Mouse (Mus musculus): ENCODE measurements around the gene Gpr137b.
A peak's percentile ranks its signal among the peaks of the same experiment; 100 is the strongest.
"Not testable (repeated sequence)": the region's sequence is repeated elsewhere in the genome, so short reads cannot be mapped to it uniquely, and the experiment has no call there.

The Gpr137b gene

DNA sequence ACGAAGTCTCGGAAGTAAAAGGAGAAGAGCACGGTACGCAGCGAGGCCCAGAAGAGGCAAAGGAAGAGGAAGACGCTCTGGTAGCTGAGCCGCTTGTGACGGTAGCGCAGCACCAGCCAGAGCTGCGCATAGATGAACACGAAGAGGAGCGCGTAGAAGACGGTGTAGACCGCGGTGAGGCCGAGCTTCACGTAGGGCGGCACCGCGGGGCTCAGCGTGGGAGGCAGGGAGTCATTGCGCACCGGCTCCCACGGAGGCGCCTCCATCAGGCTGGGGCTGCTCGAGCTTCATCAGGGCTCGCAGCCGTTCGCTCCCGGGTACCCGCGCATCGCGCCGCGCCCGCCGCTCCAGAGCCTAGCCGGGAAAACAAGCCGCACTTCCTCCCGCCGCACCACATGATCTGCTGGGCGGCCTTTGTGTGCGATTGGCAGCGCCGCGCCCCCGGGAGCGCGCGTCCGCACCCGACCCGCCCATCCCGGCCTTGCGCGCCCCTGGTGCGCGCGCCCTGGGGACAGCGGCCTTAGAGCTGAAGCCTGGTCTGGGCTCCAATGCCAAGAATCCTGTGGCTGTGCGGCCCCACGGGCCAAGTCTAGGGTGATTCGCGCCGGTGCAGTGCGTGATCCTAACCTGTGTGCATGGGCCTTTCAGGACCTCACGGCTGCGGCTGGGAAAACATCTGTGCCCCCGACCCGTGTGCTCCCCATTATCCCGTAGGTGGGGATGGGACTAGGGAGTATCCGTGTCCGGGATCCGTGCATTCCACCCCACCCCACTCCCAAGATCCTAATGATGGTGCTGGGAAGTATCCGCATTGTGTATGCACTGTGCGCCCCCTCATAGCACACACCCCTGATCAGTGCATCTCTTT, at the start of gene Gpr137b:
Gene Gpr137b, minus strand, starts transcription at position 787 of the 868 bp plus-strand sequence.
- DNase-seq (ENCODE audit: low spot score in 2 of 2), result peak; percentile 57 to 70

DNA sequence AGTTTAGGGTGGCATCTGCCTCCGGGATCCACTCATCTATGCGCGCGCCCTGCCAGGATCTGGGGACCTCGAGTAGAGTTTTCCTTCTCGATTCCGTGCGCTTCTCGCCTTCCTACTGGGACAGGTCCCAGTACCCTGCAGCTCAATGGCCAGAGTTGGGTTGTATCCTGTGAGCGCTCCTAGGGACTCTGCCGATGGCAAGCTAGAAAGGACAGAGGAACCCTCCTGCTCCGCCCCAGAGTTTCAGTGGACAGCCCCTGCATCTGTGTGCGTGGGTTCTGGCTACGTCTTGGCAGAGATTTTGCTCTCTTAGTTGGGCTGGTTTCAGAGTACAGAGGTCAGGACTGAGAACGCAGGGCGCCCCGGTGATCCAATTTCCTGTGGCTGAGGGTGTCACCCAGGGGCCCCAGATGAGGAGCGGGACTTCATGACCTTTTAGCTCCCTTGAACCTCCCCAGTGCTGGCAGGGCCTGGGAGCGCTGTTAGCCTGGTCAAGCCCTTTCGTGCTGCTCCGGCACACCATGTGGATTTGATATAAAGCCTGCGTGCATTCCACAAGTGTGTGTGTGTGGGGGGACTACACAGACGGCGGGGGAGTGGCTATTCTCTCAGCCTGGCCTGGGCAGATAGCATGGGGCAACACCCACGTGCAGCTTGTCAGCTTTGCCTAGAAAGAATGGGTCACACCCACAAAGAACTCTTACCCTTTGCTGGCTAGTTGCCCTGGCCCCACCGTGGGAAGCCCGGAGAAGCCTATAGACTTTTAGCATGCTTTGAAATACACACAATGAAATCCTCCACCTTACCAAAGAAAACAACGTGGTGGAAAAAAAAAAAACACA, 44.5 kb upstream of the Gpr137b start:
- peak; percentile 34 to 52 for DNase-seq (ENCODE audit: low spot score in 2 of 2)

DNA sequence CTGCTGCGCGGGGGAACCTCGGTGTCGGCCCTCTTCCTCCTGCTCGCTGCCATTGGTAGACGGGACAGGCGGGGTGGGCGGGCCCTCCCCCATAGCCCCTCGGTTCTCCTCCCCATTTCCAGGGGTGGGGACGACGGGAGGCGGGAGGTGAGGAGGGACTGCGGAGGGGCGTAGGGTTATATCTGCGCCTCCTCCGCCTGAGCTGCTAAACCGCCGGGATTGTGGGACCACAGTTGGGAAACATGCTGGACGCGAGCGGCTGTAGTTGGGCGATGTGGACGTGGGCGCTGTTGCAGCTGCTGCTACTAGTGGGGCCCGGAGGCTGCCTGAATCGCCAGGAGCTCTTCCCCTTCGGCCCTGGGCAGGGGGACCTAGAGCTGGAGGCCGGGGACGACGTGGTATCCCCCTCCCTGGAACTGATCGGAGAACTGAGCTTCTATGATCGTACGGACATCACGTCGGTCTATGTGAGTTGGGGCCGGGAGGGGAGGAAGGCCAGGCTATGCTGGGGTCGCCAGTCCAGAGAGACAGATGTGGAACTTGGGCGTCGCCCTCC, 43.7 kb upstream of the Gpr137b start, which contains the start of gene Nid1:
Gene Nid1, plus strand, starts transcription at position 92 of the 556 bp plus-strand sequence.
- DNase-seq (ENCODE audit: low spot score in 2 of 2), result peak; percentile 46 to 73

DNA sequence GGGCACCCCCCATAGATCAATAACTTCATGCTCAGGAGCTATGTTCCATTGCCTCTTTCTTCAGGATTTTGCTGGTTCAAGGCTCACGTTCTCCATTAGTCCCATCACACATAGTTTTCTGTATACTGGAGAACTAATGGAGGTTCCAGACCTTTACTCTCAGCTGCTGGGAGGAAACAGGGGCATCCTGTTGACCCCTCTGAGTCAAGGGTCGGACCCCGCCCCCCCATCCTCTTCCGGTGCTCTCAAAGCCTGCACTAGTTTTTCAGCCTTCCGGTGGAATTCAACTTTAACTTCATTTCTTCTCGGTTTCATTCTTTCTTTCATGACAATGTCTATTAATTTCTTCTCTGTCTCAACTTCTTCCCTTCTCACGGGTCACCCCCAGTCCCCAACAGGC, 42.3 kb upstream of the Gpr137b start:
- DNase-seq (ENCODE audit: low spot score in 2 of 2), result not testable (repeated sequence)

DNA sequence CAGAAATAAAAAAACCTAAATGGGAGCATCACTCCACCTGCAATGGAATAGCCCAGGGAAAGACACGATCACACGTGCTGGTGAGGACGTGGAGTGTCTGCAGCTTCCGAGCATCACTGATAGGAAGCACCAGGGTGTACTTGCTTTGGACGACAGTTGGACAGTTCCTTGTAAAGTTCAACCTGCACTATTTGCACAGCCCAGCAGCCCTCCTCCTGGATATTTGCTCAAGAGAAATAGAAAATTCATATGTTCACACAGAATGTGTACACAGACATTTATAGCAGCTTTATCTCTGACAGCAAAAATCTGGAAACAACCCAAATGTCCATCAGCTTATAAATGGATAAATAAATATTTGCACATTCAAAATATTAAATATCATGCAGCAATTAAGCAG, 29.5 kb upstream of the Gpr137b start:
- not testable (repeated sequence) for DNase-seq (ENCODE audit: low spot score in 2 of 2)

DNA sequence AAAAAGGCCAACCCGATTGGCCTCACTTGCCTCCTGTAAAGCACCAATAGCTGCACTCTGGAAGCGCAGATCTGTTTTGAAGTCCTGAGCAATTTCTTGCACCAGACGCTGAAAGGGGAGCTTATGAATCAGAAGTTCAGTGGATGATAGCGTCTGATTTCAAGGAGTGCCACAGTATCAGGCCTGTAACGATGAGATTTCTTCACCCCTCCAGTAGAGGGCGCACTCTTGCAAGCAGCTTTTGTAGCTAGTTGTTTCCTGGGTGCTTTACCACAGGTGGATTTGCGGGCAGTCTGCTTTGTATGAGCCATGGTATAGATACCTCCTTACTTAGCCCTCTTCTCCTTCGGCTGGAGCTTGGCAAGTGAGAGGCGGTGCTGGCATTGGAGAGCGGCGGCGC, 25.0 kb upstream of the Gpr137b start:
- not testable (repeated sequence) for DNase-seq (ENCODE audit: low spot score in 2 of 2)

DNA sequence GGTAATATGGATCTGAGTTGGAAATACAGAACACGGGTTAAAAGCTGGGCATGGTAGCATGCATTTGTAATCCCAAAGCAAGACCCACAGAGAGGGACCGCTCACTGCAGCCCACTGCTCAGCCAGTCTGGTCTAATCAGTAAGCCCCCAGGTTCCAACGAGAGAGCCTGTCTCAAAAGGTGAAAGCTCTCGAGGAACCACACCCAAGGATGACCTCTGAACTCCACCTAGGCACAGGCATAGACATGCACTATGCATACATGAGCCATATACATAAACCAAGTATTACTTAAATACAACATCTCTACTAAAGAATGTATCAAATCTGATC, 22.2 kb upstream of the Gpr137b start:
- not testable (repeated sequence) for DNase-seq (ENCODE audit: low spot score in 2 of 2)

DNA sequence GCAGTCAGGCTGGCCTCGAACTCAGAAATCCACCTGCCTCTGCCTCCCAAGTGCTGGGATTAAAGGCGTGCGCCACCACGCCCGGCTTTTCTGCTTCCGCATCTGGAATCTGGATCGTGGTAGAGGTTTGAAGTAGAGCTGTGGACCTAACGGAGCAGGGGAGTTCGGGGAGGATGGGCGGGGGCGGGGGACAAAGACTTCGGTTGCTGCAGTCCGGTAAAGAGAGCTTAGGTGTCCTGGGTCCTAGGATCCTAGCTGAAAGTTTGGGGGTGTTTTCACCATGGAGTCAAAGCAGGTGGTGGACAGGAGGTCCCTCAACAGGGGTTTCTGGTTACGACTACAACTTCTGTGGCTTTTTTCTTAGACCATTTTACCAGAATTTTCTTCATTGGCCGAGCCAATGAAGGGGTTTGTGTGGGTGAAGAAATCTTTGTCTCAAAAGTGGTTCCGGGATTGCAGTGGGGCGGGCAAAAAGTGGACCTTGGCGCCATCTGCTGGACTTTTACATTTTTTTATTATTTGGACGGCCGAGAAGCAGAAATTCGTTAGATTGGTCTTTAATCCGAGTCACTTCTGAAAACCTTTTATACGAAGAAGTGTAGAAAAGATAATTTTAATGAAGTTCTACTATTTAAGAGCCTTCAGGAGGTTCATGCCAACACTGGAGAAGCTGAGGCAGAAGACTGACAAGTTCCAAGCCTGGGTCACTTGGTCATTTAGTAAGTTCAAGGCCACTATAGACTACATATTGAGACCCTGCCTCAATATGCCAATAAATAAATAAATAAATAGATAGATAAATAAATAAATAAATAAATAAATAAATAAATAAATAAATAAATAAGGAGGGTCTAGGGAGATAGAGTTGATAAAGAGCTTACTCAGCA, 21.5 kb upstream of the Gpr137b start:
- DNase-seq (ENCODE audit: low spot score in 2 of 2), result peak in 1 of 2 experiments; percentile 58

DNA sequence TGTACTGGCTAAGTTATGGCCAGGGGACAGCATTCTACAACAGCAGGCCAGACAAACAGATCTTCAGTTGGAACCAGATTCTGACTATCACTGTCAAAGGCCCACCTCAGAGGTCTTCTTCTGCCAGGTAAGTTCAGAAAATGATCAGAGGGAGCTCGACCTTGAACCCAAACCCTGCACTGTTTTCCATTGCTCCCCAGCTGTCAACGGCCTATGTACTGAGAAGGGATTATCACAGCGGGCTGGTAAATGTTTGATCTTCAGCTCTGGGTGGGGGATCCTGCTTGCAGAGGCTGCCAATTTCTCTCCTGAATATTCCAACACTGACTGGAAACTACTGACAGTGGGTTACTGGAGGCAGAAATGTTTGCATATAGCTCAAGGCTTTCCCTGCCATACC, 20.4 kb upstream of the Gpr137b start:
- DNase-seq (ENCODE audit: low spot score in 2 of 2), result no peak

DNA sequence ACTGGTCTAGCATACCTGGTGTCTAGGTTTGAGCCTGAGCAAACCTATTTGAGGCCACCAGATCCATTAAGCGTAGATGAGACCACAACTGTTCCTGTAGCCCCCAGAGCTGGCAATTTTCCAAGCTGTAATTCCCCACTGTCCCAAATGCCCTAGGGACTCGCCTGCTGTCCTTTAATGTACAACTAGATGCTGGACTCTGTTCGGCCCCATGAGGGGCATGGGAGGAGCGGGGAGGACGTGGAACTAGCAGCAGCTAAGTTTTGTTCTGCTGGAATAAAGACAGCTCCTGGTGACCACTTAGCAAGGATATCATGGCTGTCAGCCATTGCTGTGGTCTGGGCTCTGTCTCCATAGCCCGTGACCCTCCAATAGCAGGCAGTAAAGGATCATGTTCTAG, 11.7 kb upstream of the Gpr137b start:
- not testable (repeated sequence) for DNase-seq (ENCODE audit: low spot score in 2 of 2)

DNA sequence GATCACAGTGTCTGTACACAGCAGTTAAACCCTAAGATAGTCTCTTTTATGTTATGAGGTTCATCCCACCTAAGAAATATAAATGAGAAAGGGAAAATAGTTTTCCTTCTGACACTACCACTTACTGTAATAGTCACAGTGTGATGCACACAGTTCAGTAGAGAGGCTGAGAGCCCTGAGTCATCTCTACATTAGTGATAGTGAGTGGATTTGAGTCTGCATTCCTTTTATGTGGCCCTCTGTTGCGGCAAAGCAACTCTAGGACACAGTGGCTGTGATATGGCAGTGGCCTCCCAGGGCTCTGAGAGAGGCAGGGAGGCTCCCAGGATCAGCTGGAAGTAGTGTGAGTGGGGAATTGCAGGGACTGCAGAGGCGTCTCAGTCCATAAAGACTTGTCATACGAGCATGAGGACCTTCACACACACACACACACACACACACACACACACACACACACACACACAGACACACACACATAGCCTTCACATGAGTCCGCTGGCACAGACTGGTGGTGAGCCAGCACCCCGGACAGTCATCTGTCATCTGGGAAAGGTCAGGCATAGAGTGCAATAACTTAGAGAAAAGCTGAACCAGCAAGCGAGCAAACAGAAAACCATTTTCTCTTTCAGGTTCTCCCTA, 10.8 kb upstream of the Gpr137b start:
- DNase-seq (ENCODE audit: low spot score in 2 of 2), result not testable (repeated sequence)

DNA sequence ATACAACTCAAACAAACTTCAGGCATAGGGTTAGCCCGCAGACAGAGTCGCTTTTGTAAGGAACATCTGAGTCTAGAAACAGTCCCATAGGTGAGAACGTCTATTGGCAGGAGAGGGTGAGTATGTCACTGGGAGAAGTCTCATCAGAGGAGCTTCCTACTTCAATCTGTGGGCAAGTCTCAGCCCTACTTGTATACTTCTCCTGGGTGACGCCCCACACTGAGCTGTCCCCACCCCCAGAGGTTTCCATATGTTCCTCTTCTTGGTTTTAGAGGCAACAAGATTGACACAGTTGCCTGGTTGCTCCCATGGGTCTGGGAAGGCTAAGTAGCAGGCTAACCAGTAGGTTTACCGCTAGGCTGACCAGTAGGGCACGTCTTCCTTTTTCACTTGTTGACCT, 10.0 kb upstream of the Gpr137b start:
- DNase-seq (ENCODE audit: low spot score in 2 of 2), result not testable (repeated sequence)

DNA sequence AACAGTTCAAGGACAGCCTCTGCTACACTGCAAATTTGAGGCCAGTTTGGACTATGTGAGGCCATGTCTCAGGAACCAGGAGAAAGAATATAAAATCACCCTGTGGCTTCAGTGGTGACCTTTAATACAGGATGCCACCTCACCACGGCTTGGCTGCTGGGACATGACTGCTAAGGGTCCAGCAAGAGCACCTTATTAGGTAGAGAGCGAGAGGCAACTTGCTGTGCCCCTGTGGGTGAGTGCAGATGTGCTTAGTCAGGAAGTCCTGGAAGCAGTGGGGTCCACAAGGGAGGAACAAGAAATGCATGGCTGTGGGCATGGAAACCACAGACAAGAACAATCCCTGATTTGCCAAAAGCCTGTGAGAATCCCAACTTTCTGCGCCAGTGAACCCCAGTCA, 9.6 kb upstream of the Gpr137b start:
- DNase-seq (ENCODE audit: low spot score in 2 of 2), result not testable (repeated sequence)

DNA sequence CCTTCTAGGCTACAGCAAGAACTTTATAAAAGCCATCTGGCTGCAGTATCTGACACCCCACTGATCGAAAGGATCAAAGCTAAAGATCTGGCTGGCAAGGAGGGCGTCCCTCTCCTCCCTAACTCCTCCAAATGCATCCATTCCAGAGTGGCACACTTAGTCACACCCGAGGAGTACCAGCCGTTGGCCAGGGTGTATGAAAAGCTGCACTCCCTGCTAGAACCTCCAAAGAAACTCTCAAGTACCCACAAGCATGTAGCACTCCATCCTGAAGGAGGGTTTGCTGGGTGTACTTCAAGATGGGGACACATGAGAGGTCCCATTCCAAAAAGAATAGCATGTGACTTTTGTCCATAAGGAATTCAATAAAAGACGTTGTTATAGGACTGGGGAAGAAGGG, 9.0 kb upstream of the Gpr137b start:
- DNase-seq (ENCODE audit: low spot score in 2 of 2), result not testable (repeated sequence)

DNA sequence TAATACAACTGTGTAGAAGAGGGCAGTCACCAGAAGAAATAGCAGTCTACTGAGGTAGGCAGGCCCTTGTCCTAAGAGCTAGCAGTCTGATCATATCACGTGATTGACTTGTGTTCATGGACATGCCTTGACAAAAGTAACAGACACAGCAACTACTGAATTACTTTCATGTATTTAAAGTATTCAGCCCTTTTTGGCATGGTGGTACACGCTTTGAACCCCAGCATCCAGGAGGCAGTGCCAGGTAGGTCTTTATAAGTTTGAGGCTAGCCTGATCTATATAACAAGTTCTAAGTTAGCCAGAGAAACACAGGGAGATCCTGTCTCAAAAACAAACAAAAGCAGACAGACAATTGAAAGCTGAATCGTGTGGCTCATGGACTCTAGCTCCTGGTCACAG, 7.0 kb upstream of the Gpr137b start:
- not testable (repeated sequence) for DNase-seq (ENCODE audit: low spot score in 2 of 2)

DNA sequence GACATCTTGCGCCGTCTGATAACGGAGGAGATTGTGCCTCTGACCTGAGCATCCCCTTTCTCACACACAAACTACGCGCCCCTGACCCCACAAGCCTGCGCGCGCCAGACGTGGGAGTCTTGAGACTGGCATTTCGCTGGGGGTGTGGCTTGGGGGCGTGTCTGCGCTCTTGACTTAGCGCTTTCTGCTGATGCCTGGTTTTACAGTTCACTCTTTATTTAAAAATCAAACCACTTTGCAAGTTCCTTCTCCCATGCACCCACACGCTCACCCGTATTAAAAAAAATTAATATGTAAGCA, 232 bp upstream of the Gpr137b start:
- DNase-seq (ENCODE audit: low spot score in 2 of 2), result not testable (repeated sequence)

DNA sequence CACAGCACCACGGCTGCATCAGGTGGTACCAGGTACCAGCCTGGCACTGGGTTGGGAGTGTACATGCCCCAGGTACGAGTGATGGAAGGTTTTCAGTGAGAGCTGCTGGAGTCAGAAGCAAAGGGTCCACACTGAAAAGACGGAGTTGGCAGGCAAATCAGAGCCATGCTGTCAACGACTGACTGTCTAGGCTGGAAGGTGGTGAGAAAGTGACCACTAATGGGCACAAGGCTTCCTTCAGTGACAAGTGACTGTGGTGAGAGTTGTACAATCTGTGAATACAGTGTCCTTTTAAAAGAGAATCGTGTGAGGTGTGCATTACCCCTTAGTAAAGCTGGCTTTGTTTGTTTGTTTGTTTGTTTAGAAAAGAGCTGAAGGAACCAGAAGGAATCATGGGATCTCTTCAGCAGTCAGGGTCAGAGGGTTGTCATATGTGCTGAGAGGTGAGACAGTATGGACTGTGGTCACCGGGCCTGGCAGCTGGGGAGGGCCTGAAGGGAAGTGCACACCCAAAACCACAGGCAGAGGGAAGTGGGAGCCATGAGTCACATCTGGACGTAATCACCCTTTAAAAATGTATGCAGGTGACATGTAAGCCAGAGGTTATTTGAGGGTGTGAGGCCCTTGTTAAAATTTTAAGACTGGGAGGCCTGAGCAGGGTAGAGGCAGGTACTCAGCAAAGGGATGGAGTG, 15.5 kb downstream of the Gpr137b start:
- not testable (repeated sequence) for DNase-seq (ENCODE audit: low spot score in 2 of 2)

DNA sequence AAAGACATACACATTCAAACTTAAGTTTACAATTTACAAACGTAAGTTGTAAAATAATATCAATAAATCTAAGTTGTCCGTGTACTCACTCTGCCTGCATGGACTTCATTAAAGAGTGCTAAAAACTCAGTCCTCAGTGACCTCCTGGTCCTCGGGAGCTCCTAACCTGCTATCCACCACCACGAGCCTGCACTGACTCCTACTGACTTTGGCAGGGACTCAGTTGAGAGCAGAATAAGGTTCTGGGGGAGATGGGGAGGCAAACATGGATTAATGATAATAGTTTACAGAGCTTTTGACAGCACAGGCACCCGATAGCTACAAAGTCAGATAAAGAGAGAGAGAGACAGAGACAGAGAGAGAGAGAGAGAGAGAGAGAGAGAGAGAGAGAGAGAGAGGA, 16.6 kb downstream of the Gpr137b start:
- no peak for DNase-seq (ENCODE audit: low spot score in 2 of 2)

DNA sequence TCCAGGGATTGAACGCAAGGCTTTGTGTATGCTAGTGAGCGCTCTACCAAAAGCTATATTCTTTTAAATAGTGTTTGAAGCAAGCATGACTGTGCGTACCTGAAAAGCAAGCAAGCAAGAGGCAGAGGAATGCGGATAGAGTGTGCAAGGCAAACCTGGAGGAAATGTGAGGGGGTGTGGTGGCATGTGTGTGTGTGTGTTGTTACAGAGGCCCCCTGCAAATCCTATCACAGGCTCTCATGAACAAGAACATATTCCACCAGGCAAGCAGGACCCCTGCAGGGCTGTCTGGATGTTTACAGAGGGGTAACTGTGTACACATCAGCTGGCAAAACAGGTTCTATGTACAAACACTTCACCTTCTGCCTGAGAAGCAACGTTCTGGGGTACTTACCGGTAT, 19.8 kb downstream of the Gpr137b start:
- not testable (repeated sequence) for DNase-seq (ENCODE audit: low spot score in 2 of 2)

DNA sequence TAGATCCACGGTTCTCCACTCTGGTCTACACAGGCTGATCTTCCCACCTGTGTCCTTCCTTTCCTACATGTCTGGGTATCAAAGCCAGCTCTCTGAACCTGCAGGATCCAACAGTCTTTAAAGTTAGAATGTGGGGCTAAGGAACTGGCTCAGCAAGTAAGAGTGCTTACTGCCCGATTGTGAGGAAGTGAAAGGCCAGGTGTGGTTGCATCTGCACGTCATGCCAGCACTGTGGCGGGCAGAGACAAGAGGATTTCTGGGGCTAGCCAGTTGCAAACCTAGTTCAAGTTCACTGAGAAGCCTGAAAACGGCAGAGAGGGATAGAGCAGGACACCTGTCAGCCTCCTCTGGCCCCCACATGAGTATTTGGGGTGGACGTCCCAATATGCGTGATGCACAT, 22.4 kb downstream of the Gpr137b start:
- DNase-seq (ENCODE audit: low spot score in 2 of 2), result not testable (repeated sequence)
